Comparison of ENCODE assay signal across 12 mouse cellular contexts in the genomic region with DNA sequence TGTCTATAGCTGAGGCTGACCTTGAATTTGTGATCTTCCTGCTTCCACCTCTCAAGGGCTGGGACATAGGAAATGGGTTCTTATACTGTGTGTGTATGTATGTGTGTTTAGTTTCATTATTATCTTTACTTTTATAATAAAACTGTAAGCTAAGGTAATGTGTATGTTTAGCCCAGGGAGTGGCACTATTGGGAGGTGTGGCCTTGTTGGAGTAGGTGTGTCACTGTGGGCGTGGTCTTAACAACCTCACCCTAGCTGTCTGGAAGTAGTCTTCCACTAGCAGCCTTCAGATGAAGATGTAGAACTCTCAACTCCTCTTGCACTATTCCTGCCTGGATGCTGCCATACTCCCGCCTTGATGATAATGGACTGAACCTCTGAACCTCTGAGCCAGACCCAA. TPM values are rescaled to one million over a fixed set of nuclear protein-coding genes. Genes with fewer than 3 reads are reported as not detected.
DNase-seq lines count a peak whose midpoint lies in the region; ATAC-seq and TF ChIP-seq lines count a peak whose summit lies in the region.
"Not testable (repeated sequence)": the region's sequence is repeated elsewhere in the genome, so short reads cannot be mapped to it uniquely, and the experiment has no call there.
"Had no signal": no experiment of that assay in that cellular context is flagged by ENCODE, and none has a peak within 500 bp of the region (broad histone marks: within the 10 kb centered on the region; RNA-seq: fewer than 3 reads in every experiment).

No protein-coding gene starts in this region.

- H3K27ac ChIP-seq in intestine, embryonic 15.5 days; intestine, embryonic 16.5 days (ENCODE audit: low read length); intestine, postnatal 0 days (ENCODE audit: low read depth, low read length); stomach, postnatal 0 days (replicated peaks): not testable (repeated sequence)

- ATAC-seq in intestine, embryonic 15.5 days = 0 out of 2 replicates have a peak, but pooled peaks have one; percentile 4
- peak; percentile 28; the same call in 1 of the 2 replicates for ATAC-seq in intestine, embryonic 16.5 days
- peak; percentile 60 for ATAC-seq in intestine, postnatal 0 days
- ATAC-seq in stomach, postnatal 0 days (ENCODE audit: low FRiP score, low TSS enrichment) = peak; percentile 85

- H3K36me3 ChIP-seq in intestine, embryonic 15.5 days; intestine, embryonic 16.5 days (ENCODE audit: control insufficient read depth, insufficient read depth, low read length); intestine, postnatal 0 days (ENCODE audit: control insufficient read depth, insufficient read depth); stomach, postnatal 0 days (ENCODE audit: control insufficient read depth, insufficient read depth, low read length): not testable (repeated sequence)

- not testable (repeated sequence) for TF ChIP-seq CTCF in intestine, postnatal 0 days (IDR thresholded peaks at IDR 0.05; ENCODE audit: low read depth); stomach, postnatal 0 days (IDR thresholded peaks at IDR 0.05; ENCODE audit: low read depth)

- H3K4me3 ChIP-seq in intestine, embryonic 15.5 days (replicated peaks); intestine, embryonic 16.5 days (ENCODE audit: low read length); intestine, postnatal 0 days (ENCODE audit: low read depth, low read length); stomach, postnatal 0 days (ENCODE audit: low read depth, low read length): not testable (repeated sequence)

- H3K9ac ChIP-seq in intestine, embryonic 15.5 days; intestine, embryonic 16.5 days (ENCODE audit: low read depth, low read length); intestine, postnatal 0 days (ENCODE audit: low read depth, low read length); stomach, postnatal 0 days (ENCODE audit: low read length): not testable (repeated sequence)

- peak; percentile 18 for DNase-seq in R1 (ENCODE audit: low read depth, low spot score)
- DNase-seq in heart, adult 11 months = peak; percentile 69
- peak; percentile 49 for DNase-seq in stomach, postnatal 0 days (ENCODE audit: low spot score)

- H3K27me3 ChIP-seq in intestine, embryonic 15.5 days (replicated peaks); intestine, embryonic 16.5 days (replicated peaks; ENCODE audit: control insufficient read depth, insufficient read depth, low read length); intestine, postnatal 0 days (replicated peaks; ENCODE audit: control insufficient read depth, insufficient read depth, low read length); stomach, postnatal 0 days (ENCODE audit: control insufficient read depth, insufficient read depth, low read length): not testable (repeated sequence)

- not testable (repeated sequence) for H3K4me1 ChIP-seq in intestine, embryonic 15.5 days (replicated peaks); intestine, embryonic 16.5 days (ENCODE audit: control insufficient read depth, insufficient read depth, low read length); intestine, postnatal 0 days (replicated peaks; ENCODE audit: control insufficient read depth, insufficient read depth, low read length); stomach, postnatal 0 days (replicated peaks; ENCODE audit: control insufficient read depth, insufficient read depth)

- H3K9me3 ChIP-seq in intestine, embryonic 15.5 days; intestine, embryonic 16.5 days (ENCODE audit: control insufficient read depth, low read length); intestine, postnatal 0 days (ENCODE audit: control insufficient read depth); stomach, postnatal 0 days (ENCODE audit: control insufficient read depth, low read length): not testable (repeated sequence)

- TF ChIP-seq EP300 in stomach, postnatal 0 days (optimal IDR thresholded peaks at IDR 0.05) = not testable (repeated sequence)

- 82% methylated on average over 2 of the region's 2 CpGs for WGBS in intestine, embryonic 15.5 days
- 72% methylated on average over 2 of the region's 2 CpGs for WGBS in intestine, embryonic 16.5 days
- 76% methylated on average over 2 of the region's 2 CpGs for WGBS in intestine, postnatal 0 days
- WGBS in stomach, postnatal 0 days = 82% methylated on average over 2 of the region's 2 CpGs

- H3K4me2 ChIP-seq in intestine, embryonic 15.5 days (replicated peaks); intestine, embryonic 16.5 days (ENCODE audit: low read depth, low read length); intestine, postnatal 0 days (replicated peaks; ENCODE audit: low read depth); stomach, postnatal 0 days (replicated peaks; ENCODE audit: low read depth): not testable (repeated sequence)

RNA-seq across cellular contexts. Expression of a gene that starts 6.9 kb away (rescaled TPM):
- polyA plus RNA-seq in intestine, embryonic 15.5 days (2015; fragmentation: Nextera tagmentation; extraction: Ambion mirVana) = 14.9 and 17.0 TPM in 2 replicates
- polyA plus RNA-seq in intestine, embryonic 16.5 days (2015; fragmentation: Nextera tagmentation; extraction: Ambion mirVana) = 22.3 and 25.9 TPM in 2 replicates
- 18.1 and 19.2 TPM in 2 replicates for polyA plus RNA-seq in intestine, postnatal 0 days (2015; fragmentation: Nextera tagmentation; extraction: Ambion mirVana)
- polyA plus RNA-seq in stomach, postnatal 0 days (2015; fragmentation: Nextera tagmentation; extraction: Ambion mirVana) = 5.7 and 5.8 TPM in 2 replicates
- polyA plus RNA-seq: G1E had no signal

RNA-seq across cellular contexts. Expression of a gene that starts 49.2 kb away (rescaled TPM):
- polyA plus RNA-seq in intestine, embryonic 15.5 days (2015; fragmentation: Nextera tagmentation; extraction: Ambion mirVana) = not detected in 2 replicates
- polyA plus RNA-seq in intestine, embryonic 16.5 days (2015; fragmentation: Nextera tagmentation; extraction: Ambion mirVana) = not detected in 2 replicates
- polyA plus RNA-seq in intestine, postnatal 0 days (2015; fragmentation: Nextera tagmentation; extraction: Ambion mirVana) = 0.29 TPM in 1 of 2 replicates, not detected in the other
- not detected in 2 replicates for polyA plus RNA-seq in stomach, postnatal 0 days (2015; fragmentation: Nextera tagmentation; extraction: Ambion mirVana)
- polyA plus RNA-seq: activated CD4-positive, CD25-positive, alpha-beta regulatory T cell, adult 4 months; adrenal gland, adult 2 months; brain, embryonic 14.5 days; C2C12; CD4-positive, CD25-positive, alpha-beta regulatory T cell, adult 4 months; G1E had no signal

Comparison
In these comparisons a context has a peak if more than half of its experiments do, and no peak if none do; other contexts are left out.
1. DNase-seq: peak in every context shown above with its lines; median percentile 69 in heart, adult 11 months; 49 in stomach, postnatal 0 days; 18 in R1.
2. ATAC-seq: peak in every context shown above with its lines; median percentile 85 in stomach, postnatal 0 days; 60 in intestine, postnatal 0 days; 28 in intestine, embryonic 16.5 days; 4 in intestine, embryonic 15.5 days.